Comparison of ENCODE assay signal across 13 mouse cellular contexts in the genomic region with DNA sequence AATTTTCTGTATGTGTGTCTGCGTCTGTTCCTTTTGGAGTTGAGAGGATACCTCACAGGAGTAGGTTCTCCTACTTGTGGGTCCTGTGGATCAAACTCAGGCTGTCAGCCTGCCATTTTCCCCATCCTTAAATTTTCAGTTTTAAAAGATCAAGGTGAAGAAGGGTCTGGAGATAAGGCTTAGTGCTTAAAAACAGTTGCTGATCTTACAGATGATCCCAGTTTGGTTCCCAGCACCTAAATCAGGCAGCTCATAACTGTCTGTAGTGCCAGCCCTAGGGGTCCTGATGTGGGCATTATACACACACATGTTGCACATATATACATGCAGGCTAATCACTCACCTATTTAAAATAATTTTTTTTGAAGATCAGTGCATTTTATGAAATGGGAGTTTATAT.
DNase-seq lines count a peak whose midpoint lies in the region; ATAC-seq and TF ChIP-seq lines count a peak whose summit lies in the region.
"Had no signal": no experiment of that assay in that cellular context is flagged by ENCODE, and none has a peak within 500 bp of the region (broad histone marks: within the 10 kb centered on the region; RNA-seq: fewer than 3 reads in every experiment).

No protein-coding gene starts in this region.

- no peaks in the 10 kb centered on the region for H3K9me3 ChIP-seq in forebrain, embryonic 13.5 days (replicated peaks)
- H3K9me3 ChIP-seq in forebrain, postnatal 0 days (ENCODE audit: low read length): no peaks in the 10 kb centered on the region
- H3K9me3 ChIP-seq in neural tube, embryonic 15.5 days (replicated peaks): no peaks in the 10 kb centered on the region
- H3K9me3 ChIP-seq: embryonic facial prominence, embryonic 13.5 days; embryonic facial prominence, embryonic 15.5 days; forebrain, embryonic 10.5 days had no signal

- peak; percentile 50; the same call in 1 of the 2 replicates for ATAC-seq in forebrain, embryonic 13.5 days
- no peak for ATAC-seq in forebrain, postnatal 0 days
- ATAC-seq in neural tube, embryonic 15.5 days (ENCODE audit: low FRiP score): 0 out of 2 replicates have a peak, but pooled peaks have one; percentile 51

- H3K27me3 ChIP-seq in forebrain, embryonic 13.5 days: no peaks in the 10 kb centered on the region
- no peaks in the 10 kb centered on the region for H3K27me3 ChIP-seq in forebrain, postnatal 0 days (ENCODE audit: insufficient read depth, low read length)
- H3K27me3 ChIP-seq in neural tube, embryonic 15.5 days (replicated peaks): no peaks in the 10 kb centered on the region
- H3K27me3 ChIP-seq: embryonic facial prominence, embryonic 13.5 days; embryonic facial prominence, embryonic 15.5 days had no signal

- intact Hi-C loops in heart, postnatal 36 days (cut with DNase I): loop anchor here (1.0 to 10.0 kb wide), 4 partner anchors 147 to 375 kb away; partner anchors contain the start of gene Dact2

- no peak for TF ChIP-seq CTCF in forebrain, postnatal 0 days (IDR thresholded peaks at IDR 0.05; ENCODE audit: low read depth)
- no peak for TF ChIP-seq CTCF in layer of hippocampus, adult 2 months (conservative IDR thresholded peaks at IDR 0.05)

- DNase-seq in forebrain, postnatal 0 days: no peak
- peak; percentile 57 for DNase-seq in heart, adult 11 months
- no peak for DNase-seq in heart, postnatal 36 days
- DNase-seq in layer of hippocampus, adult 2 months (ENCODE audit: low spot score in 2 of 2): no peak
- no peak for DNase-seq in layer of hippocampus, adult 9-10 months (ENCODE audit: low spot score)
- no peak for DNase-seq in neural tube, embryonic 10.5 days (ENCODE audit: extremely low spot score, low spot score)
- DNase-seq: adrenal gland, postnatal 25 days had no signal

- H3K27ac ChIP-seq in forebrain, embryonic 13.5 days: no peak overlapping the region
- no peak overlapping the region for H3K27ac ChIP-seq in forebrain, postnatal 0 days (ENCODE audit: low read depth, low read length)
- 0 out of 2 replicates have a peak overlapping the region, but pooled peaks have one; percentile 6 for H3K27ac ChIP-seq in layer of hippocampus, adult 2 months
- H3K27ac ChIP-seq in neural tube, embryonic 15.5 days (replicated peaks): no peak overlapping the region
- H3K27ac ChIP-seq: embryonic facial prominence, embryonic 13.5 days; embryonic facial prominence, embryonic 15.5 days; forebrain, embryonic 10.5 days had no signal

- H3K9ac ChIP-seq in forebrain, embryonic 13.5 days: no peak overlapping the region
- no peak overlapping the region for H3K9ac ChIP-seq in forebrain, postnatal 0 days
- H3K9ac ChIP-seq in neural tube, embryonic 15.5 days (replicated peaks): no peak overlapping the region
- H3K9ac ChIP-seq: embryonic facial prominence, embryonic 13.5 days; embryonic facial prominence, embryonic 15.5 days had no signal

- H3K4me1 ChIP-seq in forebrain, embryonic 13.5 days: no peaks in the 10 kb centered on the region
- H3K4me1 ChIP-seq in forebrain, postnatal 0 days (ENCODE audit: insufficient read depth): no peaks in the 10 kb centered on the region
- H3K4me1 ChIP-seq in neural tube, embryonic 15.5 days: no peaks in the 10 kb centered on the region
- H3K4me1 ChIP-seq: embryonic facial prominence, embryonic 13.5 days; embryonic facial prominence, embryonic 15.5 days; forebrain, embryonic 10.5 days had no signal

- H3K4me2 ChIP-seq in forebrain, embryonic 13.5 days: no peak overlapping the region
- H3K4me2 ChIP-seq in forebrain, postnatal 0 days (ENCODE audit: low read depth): no peak overlapping the region
- H3K4me2 ChIP-seq in neural tube, embryonic 15.5 days: no peak overlapping the region
- H3K4me2 ChIP-seq: embryonic facial prominence, embryonic 13.5 days; embryonic facial prominence, embryonic 15.5 days had no signal

- peaks cover 49% of the 10 kb centered on the region for H3K36me3 ChIP-seq in forebrain, embryonic 13.5 days (ENCODE audit: poor library complexity, severe bottlenecking)
- peaks cover 42% of the 10 kb centered on the region for H3K36me3 ChIP-seq in forebrain, postnatal 0 days (ENCODE audit: insufficient read depth)
- H3K36me3 ChIP-seq in neural tube, embryonic 15.5 days: peaks cover 46% of the 10 kb centered on the region

- WGBS in forebrain, embryonic 13.5 days: 93% methylated on average over 1 of the region's 1 CpGs
- WGBS in forebrain, postnatal 0 days: 100% methylated on average over 1 of the region's 1 CpGs
- WGBS in neural tube, embryonic 15.5 days: 93% methylated on average over 1 of the region's 1 CpGs

- no peak overlapping the region for H3K4me3 ChIP-seq in forebrain, embryonic 13.5 days
- H3K4me3 ChIP-seq in forebrain, postnatal 0 days (ENCODE audit: low read depth, low read length): no peak overlapping the region
- H3K4me3 ChIP-seq in layer of hippocampus, adult 2 months: no peak overlapping the region
- H3K4me3 ChIP-seq in neural tube, embryonic 15.5 days (replicated peaks): no peak overlapping the region
- H3K4me3 ChIP-seq: embryonic facial prominence, embryonic 13.5 days; embryonic facial prominence, embryonic 15.5 days; erythroblast, embryonic 14.5 days; forebrain, embryonic 10.5 days had no signal
